In the genomic region with DNA sequence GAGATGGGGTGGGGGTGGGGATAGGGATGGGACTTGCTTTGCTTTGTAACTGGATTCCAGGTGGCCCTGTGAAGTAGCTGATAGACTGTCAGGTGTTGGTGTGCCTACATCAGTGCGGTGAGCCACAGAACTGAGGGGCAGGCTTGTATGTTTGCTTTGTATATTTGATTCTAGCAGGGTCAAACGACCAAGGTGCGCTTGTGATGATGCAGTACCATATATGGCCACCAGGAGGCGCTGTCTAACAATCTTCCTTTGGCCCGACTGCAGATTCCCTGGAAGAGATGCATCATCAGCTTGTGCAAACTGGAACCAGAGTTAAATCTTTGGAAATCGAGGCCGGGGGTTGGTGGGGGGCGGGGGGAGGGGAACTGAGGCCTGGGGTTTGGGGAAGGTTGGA, we compare ENCODE assay signal across 9 mouse cellular contexts.
DNase-seq lines count a peak whose midpoint lies in the region; ATAC-seq and TF ChIP-seq lines count a peak whose summit lies in the region.
"Had no signal": no experiment of that assay in that cellular context is flagged by ENCODE, and none has a peak within 500 bp of the region (broad histone marks: within the 10 kb centered on the region; RNA-seq: fewer than 3 reads in every experiment).

No protein-coding gene starts in this region.

- no peak for ATAC-seq in forebrain, embryonic 12.5 days (ENCODE audit: low FRiP score)

- H3K4me3 ChIP-seq in forebrain, embryonic 10.5 days = no peak overlapping the region
- no peak overlapping the region for H3K4me3 ChIP-seq in forebrain, embryonic 12.5 days (replicated peaks)
- no peak overlapping the region for H3K4me3 ChIP-seq in testis, adult 2 months (ENCODE audit: control insufficient read depth, low read depth, low read length)
- H3K4me3 ChIP-seq: hindbrain, embryonic 15.5 days had no signal

- no peaks in the 10 kb centered on the region for H3K4me1 ChIP-seq in forebrain, embryonic 10.5 days
- peaks cover 3% of the 10 kb centered on the region; the same call in 1 of the 2 replicates for H3K4me1 ChIP-seq in forebrain, embryonic 12.5 days
- peaks cover 6% of the 10 kb centered on the region for H3K4me1 ChIP-seq in testis, adult 2 months (ENCODE audit: control insufficient read depth, insufficient read depth, low read length)
- H3K4me1 ChIP-seq: hindbrain, embryonic 15.5 days had no signal

- 5% methylated on average over 8 of the region's 8 CpGs for WGBS in forebrain, embryonic 10.5 days
- WGBS in forebrain, embryonic 12.5 days = 3% methylated on average over 8 of the region's 8 CpGs

- no peaks in the 10 kb centered on the region for H3K9me3 ChIP-seq in forebrain, embryonic 10.5 days
- H3K9me3 ChIP-seq in forebrain, embryonic 12.5 days = no peaks in the 10 kb centered on the region
- H3K9me3 ChIP-seq: hindbrain, embryonic 15.5 days had no signal

- TF ChIP-seq CTCF in testis, adult 2 months (IDR thresholded peaks at IDR 0.05; ENCODE audit: control insufficient read depth, insufficient read depth, insufficient replicate concordance, low read depth, low read length) = peak; percentile 87; the same call in 1 of the 2 replicates

- DNase-seq in forebrain, embryonic 10.5 days (ENCODE audit: extremely low spot score, low spot score) = peak; percentile 81
- peak; percentile 61 for DNase-seq in urinary bladder, postnatal 14 days (ENCODE audit: low spot score)
- DNase-seq in urinary bladder, postnatal 10 days (ENCODE audit: low spot score) = no peak
- peak; percentile 74 for DNase-seq in embryo, embryonic 9.5 days (ENCODE audit: extremely low spot score)
- peak; percentile 64 for DNase-seq in kidney, postnatal 14 days
- peak; percentile 80 for DNase-seq in mesoderm, embryonic 11.5 days (ENCODE audit: low read depth, low spot score)

- H3K36me3 ChIP-seq in forebrain, embryonic 10.5 days (replicated peaks) = no peaks in the 10 kb centered on the region
- H3K36me3 ChIP-seq in forebrain, embryonic 12.5 days (replicated peaks) = no peaks in the 10 kb centered on the region
- no peaks in the 10 kb centered on the region for H3K36me3 ChIP-seq in testis, adult 2 months (ENCODE audit: control insufficient read depth, insufficient read depth, low read length)
- H3K36me3 ChIP-seq: hindbrain, embryonic 15.5 days had no signal

- TF ChIP-seq POLR2A in testis, adult 2 months (IDR thresholded peaks at IDR 0.05; ENCODE audit: control insufficient read depth, low read depth, low read length) = no peak

- H3K9ac ChIP-seq in forebrain, embryonic 12.5 days = no peak overlapping the region
- H3K9ac ChIP-seq: hindbrain, embryonic 15.5 days had no signal

- H3K4me2 ChIP-seq in forebrain, embryonic 12.5 days = no peak overlapping the region
- H3K4me2 ChIP-seq: hindbrain, embryonic 15.5 days had no signal

- H3K27ac ChIP-seq in forebrain, embryonic 10.5 days = no peak overlapping the region
- no peak overlapping the region for H3K27ac ChIP-seq in forebrain, embryonic 12.5 days
- H3K27ac ChIP-seq in testis, adult 2 months (ENCODE audit: control insufficient read depth, insufficient read depth, low read depth, low read length) = no peak overlapping the region
- H3K27ac ChIP-seq: hindbrain, embryonic 15.5 days had no signal

- H3K27me3 ChIP-seq in forebrain, embryonic 10.5 days (ENCODE audit: poor library complexity, severe bottlenecking) = no peaks in the 10 kb centered on the region
- H3K27me3 ChIP-seq in forebrain, embryonic 12.5 days = no peaks in the 10 kb centered on the region
- no peaks in the 10 kb centered on the region for H3K27me3 ChIP-seq in testis, adult 2 months (ENCODE audit: control insufficient read depth, insufficient read depth, low read length)
- H3K27me3 ChIP-seq: hindbrain, embryonic 15.5 days had no signal
